Mouse (Mus musculus): ENCODE data around the gene Stard3. TPM values are rescaled to one million over a fixed set of nuclear protein-coding genes. Genes with fewer than 3 reads are reported as not detected.

Gene Stard3
- polyA plus RNA-seq, 1 experiment from 2014 or later = 52.5 TPM

DNA sequence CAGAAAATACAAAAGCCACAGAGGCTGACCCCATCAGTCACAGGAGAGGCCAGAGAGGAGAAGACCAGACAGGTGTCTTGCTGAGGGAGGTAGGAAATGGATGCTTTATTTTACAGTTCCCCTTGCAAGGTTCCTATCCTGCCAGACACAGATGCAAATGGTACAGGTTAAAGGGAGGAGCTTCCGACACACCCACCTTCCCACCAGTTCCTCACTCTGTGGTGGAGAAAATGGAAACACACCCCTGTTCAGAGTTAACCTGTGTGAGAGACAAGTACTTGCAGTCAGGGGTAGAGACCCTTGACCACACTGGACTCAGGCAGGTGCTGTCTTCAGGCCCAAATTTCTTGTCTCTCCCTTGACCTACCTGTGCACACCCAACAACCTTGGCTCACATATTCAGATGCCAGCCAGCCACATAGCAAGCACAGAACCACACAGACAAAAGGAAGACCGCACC is 27.4 kb upstream of the Stard3 start:
- no peak overlapping the region for H3K4me2 ChIP-seq
- no peak for ATAC-seq (ENCODE audit: borderline replicate concordance, extremely low read depth, low FRiP score, low TSS enrichment)
- no peak overlapping the region for H3K27ac ChIP-seq
- no peaks in the 10 kb centered on the region for H3K9me3 ChIP-seq
- peaks cover 22% of the 10 kb centered on the region for H3K4me1 ChIP-seq
- no peak overlapping the region for H3K9ac ChIP-seq
- no peaks in the 10 kb centered on the region for H3K36me3 ChIP-seq
- WGBS = 46% methylated on average over 2 of the region's 2 CpGs
- H3K27me3 ChIP-seq = peaks cover 100% of the 10 kb centered on the region
- H3K4me3 ChIP-seq = no peak overlapping the region

GRCm38 (mm10) chr11:98331401-98331800 is 26.8 kb upstream of the Stard3 start:
- H3K4me3 ChIP-seq = no peak overlapping the region
- no peak overlapping the region for H3K9ac ChIP-seq
- H3K4me2 ChIP-seq = no peak overlapping the region
- H3K27me3 ChIP-seq = peaks cover 100% of the 10 kb centered on the region
- H3K9me3 ChIP-seq = no peaks in the 10 kb centered on the region
- no peak for ATAC-seq (ENCODE audit: borderline replicate concordance, extremely low read depth, low FRiP score, low TSS enrichment)
- no peak overlapping the region for H3K27ac ChIP-seq
- no peaks in the 10 kb centered on the region for H3K36me3 ChIP-seq
- WGBS = 55% methylated on average over 1 of the region's 1 CpGs
- H3K4me1 ChIP-seq = peaks cover 22% of the 10 kb centered on the region

DNA sequence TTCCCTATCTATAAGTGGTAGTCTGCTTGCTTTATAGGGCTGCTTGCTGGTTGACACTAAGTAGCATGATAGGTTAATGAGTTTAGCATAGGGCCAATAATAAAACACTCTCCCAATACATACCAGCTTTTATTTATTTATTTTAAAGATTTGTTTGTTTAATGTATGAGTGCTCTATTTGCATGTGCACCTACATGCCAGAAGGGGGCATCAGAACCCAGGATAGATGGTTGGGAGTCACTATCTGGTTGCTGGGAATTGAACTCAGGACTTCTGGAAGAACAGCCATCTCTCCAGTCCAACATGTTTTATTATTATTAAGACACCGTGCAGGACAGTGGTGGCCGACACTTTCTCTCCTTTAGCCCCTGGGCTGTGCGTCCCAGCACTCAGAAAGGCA is 26.0 kb upstream of the Stard3 start:
- 76% methylated on average over 3 of the region's 3 CpGs for WGBS
- H3K4me3 ChIP-seq = no peak overlapping the region
- peaks cover 100% of the 10 kb centered on the region for H3K27me3 ChIP-seq
- H3K9me3 ChIP-seq = no peaks in the 10 kb centered on the region
- no peak for ATAC-seq (ENCODE audit: borderline replicate concordance, extremely low read depth, low FRiP score, low TSS enrichment)
- no peak overlapping the region for H3K9ac ChIP-seq
- no peak overlapping the region for H3K4me2 ChIP-seq
- H3K36me3 ChIP-seq = no peaks in the 10 kb centered on the region
- H3K27ac ChIP-seq = no peak overlapping the region
- peaks cover 20% of the 10 kb centered on the region for H3K4me1 ChIP-seq

GRCm38 (mm10) chr11:98332841-98333240 is 25.3 kb upstream of the Stard3 start:
- Histone ChIP-seq H3K4me1 (peaks cover 15% of the 10 kb centered on the region), H3K27ac (no peak overlapping the region), H3K9ac (no peak overlapping the region), H3K4me3 (no peak overlapping the region), H3K27me3 (peaks cover 100% of the 10 kb centered on the region), H3K36me3 (no peaks in the 10 kb centered on the region), H3K4me2 (no peak overlapping the region), H3K9me3 (no peaks in the 10 kb centered on the region)
- WGBS = 71% methylated on average over 4 of the region's 4 CpGs
- ATAC-seq (ENCODE audit: borderline replicate concordance, extremely low read depth, low FRiP score, low TSS enrichment) = no peak

DNA sequence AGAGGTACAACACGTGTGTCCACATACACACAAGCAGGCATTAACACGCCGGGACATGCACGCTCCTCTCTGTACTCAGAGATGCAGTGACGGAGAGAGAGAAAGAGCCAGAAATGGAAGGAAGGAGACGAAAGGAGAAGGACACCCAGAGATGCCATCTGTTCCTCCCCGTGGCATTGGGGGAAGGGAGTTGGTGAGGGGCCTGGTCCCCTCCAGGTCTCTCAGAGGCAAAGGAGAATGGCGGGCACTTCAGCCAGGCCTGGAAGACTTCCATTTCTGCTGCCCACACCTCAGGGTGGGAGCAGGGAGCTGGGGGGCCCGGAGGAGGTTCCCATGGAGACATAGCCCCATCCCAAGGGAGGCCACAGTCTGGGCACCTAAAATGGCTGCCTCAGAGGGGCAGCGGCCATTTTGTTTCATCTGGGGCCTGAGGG is 24.9 kb upstream of the Stard3 start:
- no peak overlapping the region for H3K9ac ChIP-seq
- no peak overlapping the region for H3K4me3 ChIP-seq
- H3K27me3 ChIP-seq = peaks cover 100% of the 10 kb centered on the region
- no peaks in the 10 kb centered on the region for H3K36me3 ChIP-seq
- no peaks in the 10 kb centered on the region for H3K9me3 ChIP-seq
- ATAC-seq (ENCODE audit: borderline replicate concordance, extremely low read depth, low FRiP score, low TSS enrichment) = no peak
- H3K4me2 ChIP-seq = no peak overlapping the region
- H3K27ac ChIP-seq = no peak overlapping the region
- peaks cover 12% of the 10 kb centered on the region for H3K4me1 ChIP-seq
- WGBS = 67% methylated on average over 10 of the region's 10 CpGs

DNA sequence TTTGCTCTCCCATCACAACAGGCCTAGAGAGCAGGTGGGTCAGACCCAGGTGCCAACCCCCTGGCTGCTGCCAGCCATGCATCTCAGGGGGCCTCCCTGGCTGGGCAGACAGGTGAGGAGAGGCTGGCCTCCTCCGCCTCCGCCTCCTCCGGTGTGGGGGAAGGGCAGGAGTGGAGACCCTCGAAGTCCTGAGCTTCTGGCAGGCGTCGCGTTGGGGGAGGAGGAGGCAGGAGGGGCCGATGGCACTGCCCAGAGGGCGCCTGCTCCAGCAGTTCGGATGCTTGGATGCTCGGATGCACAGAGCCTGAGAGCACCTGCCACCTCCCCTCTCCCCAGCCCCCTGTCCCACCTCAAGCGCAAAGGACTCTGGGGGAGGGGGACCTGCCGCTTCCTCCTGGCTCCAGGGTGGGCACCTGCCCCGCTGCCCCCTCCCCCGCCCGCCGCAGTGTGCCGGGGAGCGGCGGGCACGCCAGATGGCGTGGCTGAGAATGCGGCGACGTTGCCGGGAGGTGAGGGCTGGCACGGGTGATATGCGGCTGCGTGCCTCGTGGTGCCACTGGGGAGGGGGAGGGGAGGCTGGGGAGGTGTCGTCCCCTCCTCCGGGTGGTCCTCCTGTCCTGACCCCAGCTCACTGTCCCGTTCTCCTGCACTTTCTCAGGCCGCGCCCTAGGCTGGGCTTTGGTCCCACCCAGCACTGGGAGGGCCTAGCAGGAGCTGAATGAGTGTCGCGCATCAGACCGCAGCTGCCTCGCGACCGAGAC is 24.0 kb upstream of the Stard3 start:
- Histone ChIP-seq H3K36me3 (no peaks in the 10 kb centered on the region), H3K27ac (no peak overlapping the region), H3K27me3 (peaks cover 100% of the 10 kb centered on the region), H3K9me3 (no peaks in the 10 kb centered on the region), H3K4me2 (peak overlapping the region; percentile 31), H3K4me3 (no peak overlapping the region), H3K4me1 (peaks cover 13% of the 10 kb centered on the region), H3K9ac (no peak overlapping the region)
- WGBS = 4% methylated on average over 32 of the region's 41 CpGs
- ATAC-seq (ENCODE audit: borderline replicate concordance, extremely low read depth, low FRiP score, low TSS enrichment) = 0 out of 2 replicates have a peak, but pooled peaks have one; percentile 36

DNA sequence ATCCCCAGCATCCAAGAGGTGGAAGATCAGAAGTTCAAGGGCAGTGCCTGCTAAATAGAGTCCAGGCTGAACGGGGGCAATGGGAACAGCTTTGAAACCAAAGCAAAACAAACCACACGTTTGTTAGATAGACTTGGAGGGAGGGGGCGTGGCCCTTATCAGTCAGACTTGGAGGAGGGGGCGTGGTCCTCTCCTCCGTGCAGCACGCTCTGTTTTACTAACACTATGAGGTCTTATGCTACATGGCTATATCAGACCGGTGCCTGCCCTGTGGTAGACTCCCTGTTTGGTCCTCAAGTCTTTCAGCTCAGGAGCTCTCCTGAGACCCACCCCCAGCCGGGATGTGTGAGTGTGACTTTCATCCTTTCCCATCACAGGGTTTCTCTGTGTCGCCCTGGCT is 22.9 kb upstream of the Stard3 start:
- 6% methylated on average over 9 of the region's 9 CpGs for WGBS
- Histone ChIP-seq H3K27me3 (peaks cover 100% of the 10 kb centered on the region), H3K4me3 (no peak overlapping the region), H3K4me1 (peaks cover 18% of the 10 kb centered on the region), H3K9me3 (no peaks in the 10 kb centered on the region), H3K4me2 (no peak overlapping the region), H3K36me3 (no peaks in the 10 kb centered on the region), H3K9ac (no peak overlapping the region), H3K27ac (no peak overlapping the region)
- no peak for ATAC-seq (ENCODE audit: borderline replicate concordance, extremely low read depth, low FRiP score, low TSS enrichment)

DNA sequence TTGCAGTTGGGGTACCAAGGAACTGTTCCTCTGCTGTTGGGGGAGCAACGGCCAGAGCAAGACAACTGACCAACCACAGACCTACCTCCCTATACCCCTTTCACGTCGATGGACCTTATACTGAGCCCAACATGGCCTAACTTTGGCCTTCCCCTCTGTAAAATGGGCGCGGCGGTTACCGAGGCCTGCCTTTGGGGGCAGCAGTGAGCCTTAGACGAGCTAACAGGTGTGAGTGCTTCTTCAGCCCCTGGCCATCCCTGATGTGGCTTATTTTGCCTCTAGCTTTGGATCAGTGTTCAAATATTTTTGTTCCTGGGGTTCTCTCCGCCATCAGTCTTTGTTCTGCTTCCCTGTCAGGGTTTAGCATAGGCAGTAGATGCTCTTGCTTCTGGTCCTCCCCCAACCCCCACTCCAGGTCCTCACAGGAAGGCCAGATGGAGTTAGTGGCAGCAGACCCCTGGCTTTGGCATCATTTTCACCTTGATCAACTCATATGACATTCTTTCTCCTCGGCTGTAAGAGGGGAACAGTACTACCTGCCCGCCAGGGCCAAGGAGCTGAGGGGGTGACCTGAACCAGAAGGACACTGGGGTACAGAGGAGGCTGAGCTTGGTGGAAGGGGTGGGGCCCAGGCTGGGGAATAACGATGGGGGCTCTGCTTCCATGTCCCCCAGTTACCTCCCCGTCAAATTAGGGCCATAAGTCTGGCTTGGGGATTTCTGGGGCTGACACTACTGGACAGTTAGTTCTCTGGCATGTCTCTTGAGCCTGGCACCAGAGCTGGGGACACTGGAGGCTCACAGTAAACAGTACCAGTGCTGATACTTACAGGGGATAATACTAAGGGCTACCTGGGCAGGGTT is 21.7 kb upstream of the Stard3 start:
- no peak for ATAC-seq (ENCODE audit: borderline replicate concordance, extremely low read depth, low FRiP score, low TSS enrichment)
- no peaks in the 10 kb centered on the region for H3K36me3 ChIP-seq
- H3K4me2 ChIP-seq = no peak overlapping the region
- no peak overlapping the region for H3K4me3 ChIP-seq
- H3K9me3 ChIP-seq = no peaks in the 10 kb centered on the region
- no peak overlapping the region for H3K9ac ChIP-seq
- peaks cover 99% of the 10 kb centered on the region for H3K27me3 ChIP-seq
- H3K4me1 ChIP-seq = peaks cover 18% of the 10 kb centered on the region
- WGBS = 17% methylated on average over 13 of the region's 13 CpGs
- H3K27ac ChIP-seq = no peak overlapping the region

GRCm38 (mm10) chr11:98338507-98338961 is 19.6 kb upstream of the Stard3 start:
- H3K9ac ChIP-seq = peak overlapping the region; percentile 43
- no peaks in the 10 kb centered on the region for H3K9me3 ChIP-seq
- H3K27me3 ChIP-seq = peaks cover 89% of the 10 kb centered on the region
- peaks cover 24% of the 10 kb centered on the region for H3K4me1 ChIP-seq
- peak overlapping the region; percentile 49 for H3K4me3 ChIP-seq
- H3K4me2 ChIP-seq = peak overlapping the region; percentile 96
- WGBS = under 1% methylated on average over 56 of the region's 57 CpGs
- H3K27ac ChIP-seq = no peak overlapping the region
- H3K36me3 ChIP-seq = no peaks in the 10 kb centered on the region
- ATAC-seq (ENCODE audit: borderline replicate concordance, extremely low read depth, low FRiP score, low TSS enrichment) = no peak

GRCm38 (mm10) chr11:98339071-98339501 is 19.1 kb upstream of the Stard3 start:
- H3K4me1 ChIP-seq = peaks cover 24% of the 10 kb centered on the region
- H3K27ac ChIP-seq = no peak overlapping the region
- no peak for ATAC-seq (ENCODE audit: borderline replicate concordance, extremely low read depth, low FRiP score, low TSS enrichment)
- no peaks in the 10 kb centered on the region for H3K9me3 ChIP-seq
- WGBS = 0% methylated on average over 19 of the region's 19 CpGs
- peak overlapping the region; percentile 49 for H3K4me3 ChIP-seq
- H3K9ac ChIP-seq = peak overlapping the region; percentile 43; the same call in 1 of the 2 replicates
- H3K4me2 ChIP-seq = peak overlapping the region; percentile 96
- H3K36me3 ChIP-seq = no peaks in the 10 kb centered on the region
- H3K27me3 ChIP-seq = peaks cover 85% of the 10 kb centered on the region

GRCm38 (mm10) chr11:98339679-98340287 is 18.4 kb upstream of the Stard3 start:
- Histone ChIP-seq H3K27me3 (peaks cover 83% of the 10 kb centered on the region), H3K4me2 (peak overlapping the region; percentile 96), H3K4me3 (peak overlapping the region; percentile 49), H3K27ac (no peak overlapping the region), H3K36me3 (no peaks in the 10 kb centered on the region), H3K4me1 (peaks cover 20% of the 10 kb centered on the region), H3K9ac (no peak overlapping the region), H3K9me3 (no peaks in the 10 kb centered on the region)
- ATAC-seq (ENCODE audit: borderline replicate concordance, extremely low read depth, low FRiP score, low TSS enrichment) = 0 out of 2 replicates have a peak, but pooled peaks have one; percentile 9
- 9% methylated on average over 11 of the region's 11 CpGs for WGBS

All from lung, embryonic 15.5 days (tissue).